Mouse (Mus musculus) heart, postnatal 0 days (tissue): ENCODE results near the gene Tpsb2. TPM values are rescaled to one million over a fixed set of nuclear protein-coding genes. Genes with fewer than 3 reads are reported as not detected.

ENCODE experiments used
- ATAC-seq: fragments of 200-750 bp; cut with Nextera tagmentation; 2 replicates; pipeline ENCODE4 v1.8.0; 2017; ENCODE audit warnings: low read depth, moderate number of reproducible peaks, moderate library complexity; ENCODE audit not compliant: insufficient read depth
- DNase-seq: peaks from one replicate; pipeline ENCODE4 v3.0.0-alpha.2; 2016; ENCODE audit warnings: low spot score
- H3K27ac ChIP-seq: fragments of 300-500 bp; sonication (generic); 2 replicates; pipeline ENCODE4 v1.5.1; 2014; ENCODE audit warnings: low read depth, mild to moderate bottlenecking
- H3K27me3 ChIP-seq: fragments of 300-500 bp; sonication (generic); 2 replicates; pipeline ENCODE4 v1.6.1; 2014; ENCODE audit warnings: low read length, mixed read lengths; ENCODE audit not compliant: control insufficient read depth, insufficient read depth
- H3K36me3 ChIP-seq: fragments of 300-500 bp; sonication (generic); replicated peaks from 2 replicates; pipeline ENCODE4 v1.6.1; 2014; ENCODE audit warnings: low read length, mixed read lengths; ENCODE audit not compliant: control insufficient read depth, insufficient read depth
- H3K4me1 ChIP-seq: fragments of 300-500 bp; sonication (generic); 2 replicates; pipeline ENCODE4 v1.6.1; 2014; ENCODE audit warnings: antibody characterized with exemption; ENCODE audit not compliant: control insufficient read depth, insufficient read depth
- H3K4me2 ChIP-seq: fragments of 300-500 bp; sonication (generic); 2 replicates; pipeline ENCODE4 v1.6.1; 2014; ENCODE audit warnings: low read depth, mild to moderate bottlenecking, low read length, moderate library complexity
- H3K4me3 ChIP-seq: fragments of 300-500 bp; sonication (generic); 2 replicates; pipeline ENCODE4 v1.5.1; 2014; ENCODE audit warnings: low read depth, low read length
- H3K9ac ChIP-seq: fragments of 300-500 bp; sonication (generic); replicated peaks from 2 replicates; pipeline ENCODE4 v1.6.1; 2014; ENCODE audit warnings: low read depth, low read length, mixed read lengths
- H3K9me3 ChIP-seq: fragments of 300-500 bp; sonication (generic); replicated peaks from 2 replicates; pipeline ENCODE4 v1.6.1; 2016; ENCODE audit warnings: low read length; ENCODE audit not compliant: control insufficient read depth
- CTCF ChIP-seq: IDR thresholded peaks from 2 replicates; pipeline ENCODE4 v1.5.1; 2016; ENCODE audit warnings: antibody characterized with exemption, control low read depth, low read depth
- EP300 ChIP-seq: IDR thresholded peaks from 2 replicates; pipeline ENCODE4 v1.6.1; 2016; ENCODE audit warnings: antibody characterized with exemption, low read depth
- WGBS: fragments of 180-500 bp; shearing (Covaris S2); extraction: QIAGEN DNeasy Blood & Tissue Kit; methylation state at CpG from one replicate; pipeline ENCODE4 v1.1.7; 2014; 5-methylcytosine and 5-hydroxymethylcytosine counted together
- polyA plus RNA-seq: library from polyadenylated mRNA; unstranded; fragments of >200 nt; fragmentation: Nextera tagmentation; extraction: Ambion mirVana; gene quantifications from 2 replicates; pipeline ENCODE4 v1.2.1, GENCODE M21; 2015
- total RNA-seq: library from RNA; depleted of rRNA; stranded (reverse); fragments of >200 nt; gene quantifications from 2 replicates; pipeline ENCODE4 v1.2.3, GENCODE M21; 2014; ENCODE audit warnings: low replicate concordance

Tpsb2 gene
- total and polyA plus RNA-seq, 2 experiments from 2014 or later = 26.2 to 28.1 TPM

DNA sequence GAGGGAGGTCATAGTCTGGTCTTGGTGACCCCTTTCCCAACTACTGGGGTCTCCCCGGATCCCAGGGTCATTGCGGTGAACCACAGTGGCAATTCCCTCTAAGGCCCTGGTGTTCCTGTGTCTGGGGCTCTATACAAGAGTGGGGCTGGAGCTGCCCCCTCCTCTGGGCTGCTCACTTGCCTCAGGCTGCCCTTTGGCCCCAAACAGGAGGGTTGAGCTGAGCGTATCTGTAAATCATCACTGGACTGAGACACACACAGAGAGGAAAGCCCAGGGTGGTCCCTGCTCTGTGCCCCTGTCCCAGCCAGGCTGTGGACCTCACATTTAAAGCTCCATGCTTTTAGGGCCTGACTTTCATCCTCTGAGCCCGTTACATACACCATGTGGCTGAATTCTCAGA lies 27.9 kb upstream of the Tpsb2 start:
- H3K4me1 ChIP-seq = no peaks in the 10 kb centered on the region
- no peak overlapping the region for H3K27ac ChIP-seq
- peaks cover 16% of the 10 kb centered on the region for H3K27me3 ChIP-seq
- 83% methylated on average over 4 of the region's 4 CpGs for WGBS
- TF ChIP-seq CTCF = no peak
- no peak for TF ChIP-seq EP300
- no peaks in the 10 kb centered on the region for H3K9me3 ChIP-seq
- no peak for ATAC-seq
- no peak overlapping the region for H3K4me2 ChIP-seq
- no peak for DNase-seq
- H3K36me3 ChIP-seq = no peaks in the 10 kb centered on the region
- H3K4me3 ChIP-seq = no peak overlapping the region
- H3K9ac ChIP-seq = no peak overlapping the region

DNA sequence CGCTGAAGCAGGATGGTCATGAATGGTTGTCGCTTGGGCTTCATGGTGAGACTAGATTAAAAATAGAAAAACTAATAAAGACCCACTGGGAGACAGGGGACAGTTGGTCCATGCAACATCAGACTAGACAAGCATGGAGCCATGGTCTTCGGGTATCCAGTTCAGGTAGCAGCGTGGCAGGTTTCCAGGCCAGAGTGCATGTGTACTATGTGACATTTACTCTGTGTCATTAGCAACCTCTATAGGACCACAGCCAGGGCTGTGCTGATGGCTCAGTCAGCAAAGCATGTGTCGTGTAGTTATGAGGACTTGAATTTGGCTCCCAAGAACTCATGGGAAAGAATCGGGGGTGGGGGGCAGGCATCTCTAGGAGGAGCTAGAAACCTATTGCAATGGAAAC lies 26.1 kb upstream of the Tpsb2 start:
- no peak overlapping the region for H3K27ac ChIP-seq
- DNase-seq = no peak
- 80% methylated on average over 6 of the region's 6 CpGs for WGBS
- H3K36me3 ChIP-seq = no peaks in the 10 kb centered on the region
- H3K4me1 ChIP-seq = no peaks in the 10 kb centered on the region
- no peak for ATAC-seq
- no peak overlapping the region for H3K4me2 ChIP-seq
- H3K9ac ChIP-seq = no peak overlapping the region
- H3K9me3 ChIP-seq = no peaks in the 10 kb centered on the region
- TF ChIP-seq EP300 (no peak), CTCF (no peak)
- no peak overlapping the region for H3K4me3 ChIP-seq
- H3K27me3 ChIP-seq = 0 out of 2 replicates have a peak, but pooled peaks cover 4% of the 10 kb centered on the region

DNA sequence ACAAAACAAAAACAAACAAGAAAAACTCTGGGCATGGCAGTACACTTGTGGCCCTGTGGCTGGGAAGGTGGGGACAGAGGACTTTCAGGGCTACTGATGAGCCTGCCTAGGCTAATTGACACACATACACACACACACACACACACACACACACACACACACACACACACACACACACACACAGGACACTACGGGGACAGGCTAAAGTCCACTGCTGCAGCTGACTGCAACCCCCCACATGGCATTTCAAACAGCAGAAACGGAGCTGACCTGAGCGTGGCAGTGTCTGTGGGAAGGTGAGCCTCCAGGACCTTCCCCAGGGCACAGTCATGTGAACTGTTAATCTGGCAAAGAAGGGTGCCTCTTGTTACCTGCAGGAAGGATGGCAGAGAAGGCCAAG lies 24.6 kb upstream of the Tpsb2 start:
- no peak for ATAC-seq
- Histone ChIP-seq H3K9me3 (no peaks in the 10 kb centered on the region), H3K9ac (no peak overlapping the region), H3K27me3 (no peaks in the 10 kb centered on the region), H3K4me3 (no peak overlapping the region), H3K4me2 (no peak overlapping the region), H3K4me1 (no peaks in the 10 kb centered on the region), H3K36me3 (no peaks in the 10 kb centered on the region), H3K27ac (no peak overlapping the region)
- DNase-seq = no peak
- WGBS = 55% methylated on average over 3 of the region's 3 CpGs
- TF ChIP-seq EP300 (no peak), CTCF (no peak)

DNA sequence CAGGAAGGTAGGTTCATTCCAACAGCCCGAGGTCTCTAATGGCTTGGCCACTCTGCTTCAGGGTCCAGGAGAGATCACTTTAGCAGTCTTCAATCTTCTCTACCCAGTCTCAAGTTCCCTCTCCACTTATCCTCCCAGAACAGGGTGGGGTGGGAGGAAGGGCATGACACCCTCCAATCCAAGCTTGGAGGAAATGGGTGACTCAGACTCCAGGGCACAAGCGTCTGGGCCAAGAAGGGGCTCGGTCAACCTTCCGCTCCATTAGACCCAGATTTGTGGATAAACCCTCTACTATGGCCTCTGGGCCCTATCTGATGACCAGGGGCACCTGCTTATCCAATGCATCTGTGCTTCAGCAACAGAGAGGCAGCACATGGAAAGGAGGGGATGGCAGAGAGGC lies 20.6 kb upstream of the Tpsb2 start, which contains the start of gene Tpsab1:
Gene Tpsab1, minus strand, starts transcription at position 101 of the 400 bp plus-strand sequence.
- H3K27me3 ChIP-seq = no peaks in the 10 kb centered on the region
- no peaks in the 10 kb centered on the region for H3K9me3 ChIP-seq
- no peak within 1 kb of the TSS for H3K4me2 ChIP-seq
- no peak for TF ChIP-seq CTCF
- TF ChIP-seq EP300 = no peak
- H3K9ac ChIP-seq = no peak within 1 kb of the TSS
- 72% methylated on average over 4 of the region's 4 CpGs for WGBS
- no peaks in the 10 kb centered on the region for H3K36me3 ChIP-seq
- DNase-seq = no peak
- no peaks in the 10 kb centered on the region for H3K4me1 ChIP-seq
- no peak within 1 kb of the TSS for H3K4me3 ChIP-seq
- no peak within 1 kb of the TSS for H3K27ac ChIP-seq
- ATAC-seq = no peak

DNA sequence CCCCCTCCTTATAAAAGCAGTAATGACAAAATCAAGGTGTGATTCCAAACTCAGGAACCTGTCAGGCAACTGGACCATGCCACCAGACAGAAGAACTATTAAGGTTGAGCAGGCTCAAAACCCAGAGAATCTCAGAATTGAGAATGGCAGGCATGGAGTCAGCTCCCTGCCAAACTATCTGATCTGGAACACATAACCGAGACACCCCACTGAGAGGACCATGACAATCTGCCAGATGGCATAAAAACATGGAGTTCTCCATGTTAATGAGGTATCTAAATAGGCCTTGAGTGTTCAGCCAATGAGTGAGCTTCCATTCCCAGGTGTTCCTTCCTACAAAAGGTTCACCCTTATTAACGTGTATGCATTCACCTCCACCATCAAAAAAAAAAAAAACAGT lies 4.8 kb upstream of the Tpsb2 start:
- H3K9ac ChIP-seq = no peak overlapping the region
- WGBS = 68% methylated on average over 2 of the region's 2 CpGs

DNA sequence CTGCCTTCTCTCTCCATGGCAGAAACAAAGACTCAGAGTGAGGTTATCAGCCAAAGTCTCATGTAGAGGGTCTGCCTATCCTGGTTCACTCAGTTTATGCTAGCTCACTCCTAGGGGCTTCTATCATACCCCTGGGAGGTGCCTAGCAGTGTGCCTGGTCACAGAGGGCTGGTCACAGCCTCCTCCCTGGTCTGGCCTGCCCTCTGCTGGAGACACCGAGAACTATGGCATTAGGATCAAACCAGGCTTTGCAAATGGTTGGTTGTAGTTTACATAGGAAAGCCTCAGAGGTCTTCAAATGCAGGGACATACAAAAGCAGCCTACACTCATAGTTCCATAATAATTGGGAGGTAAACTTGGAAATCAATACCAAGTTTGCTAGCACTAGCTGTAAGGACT lies 2.4 kb upstream of the Tpsb2 start:
- Histone ChIP-seq H3K9me3 (no peaks in the 10 kb centered on the region), H3K27me3 (no peaks in the 10 kb centered on the region), H3K4me3 (no peak overlapping the region), H3K27ac (no peak overlapping the region), H3K36me3 (no peaks in the 10 kb centered on the region), H3K9ac (no peak overlapping the region), H3K4me1 (no peaks in the 10 kb centered on the region), H3K4me2 (no peak overlapping the region)
- 0% methylated on average over 1 of the region's 1 CpGs for WGBS
- TF ChIP-seq EP300 (no peak), CTCF (peak; percentile 73)
- ATAC-seq = peak; percentile 49; the same call in 1 of the 2 replicates
- no peak for DNase-seq

More for the DNA sequence above, 4.8 kb upstream of the Tpsb2 start:
- no peak overlapping the region for H3K4me2 ChIP-seq
- ATAC-seq (no peak), DNase-seq (no peak)
- no peak overlapping the region for H3K27ac ChIP-seq
- no peaks in the 10 kb centered on the region for H3K27me3 ChIP-seq
- no peaks in the 10 kb centered on the region for H3K9me3 ChIP-seq
- H3K36me3 ChIP-seq = no peaks in the 10 kb centered on the region
- H3K4me3 ChIP-seq = no peak overlapping the region
- no peaks in the 10 kb centered on the region for H3K4me1 ChIP-seq
- TF ChIP-seq CTCF (no peak), EP300 (no peak)
